Mouse (Mus musculus): ENCODE results near the gene Spg20.

Spg20 gene

DNA sequence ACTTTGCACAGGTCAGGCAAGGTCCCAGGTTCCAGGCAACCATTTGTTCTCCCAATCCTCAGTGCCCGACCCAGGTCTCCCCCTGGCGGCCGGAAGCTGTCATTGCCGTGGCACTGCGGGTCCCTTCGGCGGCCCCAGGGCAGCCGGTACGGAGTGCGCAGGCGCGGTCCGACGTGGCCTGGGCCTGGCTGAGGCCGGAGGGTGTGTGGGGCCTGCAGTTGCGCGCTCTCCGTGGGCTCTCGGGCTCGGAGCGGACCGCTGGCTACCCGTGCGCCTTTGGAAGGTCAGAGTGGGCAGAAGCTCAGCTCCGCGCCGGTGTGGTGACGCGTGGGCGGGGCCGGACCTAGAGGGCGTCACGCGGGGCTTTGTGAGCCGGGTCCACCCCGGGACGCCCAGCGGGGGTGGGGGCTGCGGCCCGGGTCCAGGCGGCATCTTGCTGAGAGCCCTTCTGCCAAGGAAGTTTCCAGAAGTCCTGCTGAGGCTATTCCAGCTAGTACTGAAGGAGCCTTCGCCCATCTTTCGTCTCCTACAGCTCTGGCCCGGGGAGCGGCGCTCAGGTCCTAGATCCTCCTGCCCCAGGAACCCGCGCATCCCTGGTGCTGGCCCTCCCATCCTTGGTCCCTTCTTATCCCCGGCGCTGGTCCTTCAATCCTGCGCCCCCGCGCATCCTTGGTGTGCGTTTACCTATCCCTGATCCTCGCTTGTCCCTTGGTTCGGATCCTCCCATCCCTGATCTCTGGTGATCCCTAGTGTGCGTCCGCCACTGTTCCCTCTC lies at the start of gene Spg20:
TSS of gene Spg20 (plus strand) at position 174 of the 775 bp plus-strand sequence.
- peak; percentile 94 for DNase-seq

GRCm38 (mm10) chr3:55062653-55063052 lies 49.3 kb upstream of the Spg20 start:
- no peak for DNase-seq

- peak; percentile 86 for DNase-seq
Measured at GRCm38 (mm10) chr3:55064396-55064795, 47.5 kb upstream of the Spg20 start.

DNA sequence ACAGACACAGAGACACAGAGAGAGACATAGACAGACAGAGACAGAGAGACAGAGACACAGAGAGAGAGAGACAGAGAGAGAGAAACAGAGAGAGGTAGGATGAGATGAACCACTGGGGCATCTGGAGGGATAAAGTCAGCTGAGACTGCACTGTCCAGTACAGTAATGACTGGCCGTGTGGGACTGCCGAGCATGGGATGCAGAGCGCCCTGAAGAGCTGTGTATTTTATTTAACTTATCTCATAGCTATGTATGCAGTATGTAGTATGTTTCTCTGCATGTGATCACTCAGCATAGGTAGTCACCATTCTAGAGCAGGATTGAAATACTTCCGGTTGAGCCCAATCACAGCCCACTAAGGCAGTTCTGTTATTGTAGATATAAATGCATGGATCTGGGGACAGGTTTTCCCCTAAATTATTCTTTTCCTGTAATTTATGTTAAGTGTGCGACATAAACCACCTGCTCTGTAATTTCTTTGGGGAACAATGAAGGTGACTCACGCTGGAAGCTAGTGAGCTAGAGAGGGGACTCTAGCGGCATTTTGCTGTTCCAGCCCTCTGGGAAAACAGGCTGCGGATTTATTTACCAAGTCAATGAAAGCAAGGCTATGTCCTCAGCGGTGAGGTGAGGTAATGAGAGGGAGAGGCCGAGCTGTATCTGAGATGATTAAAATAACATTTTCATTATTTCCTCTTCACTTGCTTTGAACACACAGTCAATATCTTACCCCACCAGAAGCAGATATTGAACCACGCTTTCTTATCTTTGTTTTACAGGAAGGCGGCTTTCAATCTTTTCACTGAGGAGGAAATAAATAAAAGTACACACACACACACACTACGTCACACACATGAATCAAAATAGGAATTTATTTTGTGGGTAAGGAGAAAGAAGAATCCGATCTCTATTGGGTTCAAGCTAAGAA lies 45.9 kb upstream of the Spg20 start:
- no peak for DNase-seq

- no peak for DNase-seq
Measured at GRCm38 (mm10) chr3:55066666-55067023, 45.3 kb upstream of the Spg20 start.

DNA sequence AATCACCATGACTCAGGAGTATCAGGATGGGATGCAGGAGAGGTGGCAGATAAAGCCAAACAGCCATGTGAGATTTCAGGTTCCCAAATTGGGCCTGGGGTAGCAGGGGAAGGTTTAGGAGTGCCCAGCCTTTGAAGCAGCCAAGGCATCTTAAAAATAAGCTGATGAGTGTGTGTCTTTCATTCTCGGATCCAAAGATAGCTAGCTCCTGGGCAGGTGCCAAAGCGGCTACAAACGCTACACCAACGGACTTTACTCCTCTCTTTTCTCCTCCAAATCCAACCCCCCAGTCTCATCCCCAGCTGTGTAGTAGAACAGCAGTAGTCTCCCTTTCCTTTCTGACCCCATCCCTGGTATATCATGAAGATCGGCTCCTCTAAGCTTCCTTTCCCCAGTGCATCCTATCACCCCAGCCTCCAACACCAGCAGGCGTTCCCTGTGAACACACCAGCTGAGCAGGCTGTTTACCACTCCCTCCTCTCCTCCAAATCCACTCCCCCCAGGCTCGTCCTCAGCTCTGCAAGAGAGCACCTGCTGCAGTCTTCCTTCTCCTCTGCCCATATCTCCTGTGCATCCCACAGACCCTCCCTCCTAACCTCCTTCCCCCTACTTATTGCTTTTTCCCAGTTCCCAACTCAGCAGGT lies 44.0 kb upstream of the Spg20 start:
- no peak for DNase-seq

- DNase-seq: no peak
Measured at GRCm38 (mm10) chr3:55074576-55075293, 37.2 kb upstream of the Spg20 start.

DNA sequence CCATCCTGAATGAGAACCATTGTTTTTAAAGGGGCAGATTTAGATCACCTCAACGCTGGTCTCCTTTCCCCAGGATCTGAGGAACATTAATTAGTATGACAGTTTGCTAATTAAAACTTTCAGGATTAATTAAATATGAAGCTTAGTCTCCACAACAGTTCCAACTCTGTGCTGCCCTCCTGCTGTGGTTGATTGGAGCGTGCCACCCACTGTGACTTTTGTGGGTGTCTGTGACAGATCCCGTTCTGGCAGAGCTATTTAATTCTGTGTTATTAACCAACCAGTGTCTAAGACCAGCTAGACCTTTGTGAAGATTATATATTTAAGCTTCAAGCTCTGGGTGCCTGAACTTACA lies 36.6 kb upstream of the Spg20 start:
- no peak for DNase-seq

DNA sequence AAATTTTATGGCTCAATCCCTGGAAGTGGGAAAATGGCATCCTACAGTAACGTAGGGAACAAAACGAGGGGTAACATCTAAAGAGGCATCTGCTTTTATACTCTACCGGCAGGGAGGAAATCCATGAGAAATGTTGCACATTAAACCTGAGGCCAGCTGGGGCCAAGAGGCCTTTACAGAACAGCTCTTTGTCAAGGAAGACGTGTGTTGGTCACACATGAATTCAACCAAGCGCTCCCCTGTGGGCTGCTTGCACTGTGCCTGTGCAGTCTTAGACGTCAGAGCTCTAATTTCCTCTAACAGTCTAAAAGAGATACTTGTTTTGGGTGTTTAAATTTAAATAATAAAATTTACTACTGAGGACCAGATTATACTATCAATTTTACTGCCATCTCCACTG lies 33.7 kb upstream of the Spg20 start:
- peak; percentile 54 for DNase-seq

- DNase-seq: no peak
Measured at GRCm38 (mm10) chr3:55079619-55080018, 32.3 kb upstream of the Spg20 start.

DNA sequence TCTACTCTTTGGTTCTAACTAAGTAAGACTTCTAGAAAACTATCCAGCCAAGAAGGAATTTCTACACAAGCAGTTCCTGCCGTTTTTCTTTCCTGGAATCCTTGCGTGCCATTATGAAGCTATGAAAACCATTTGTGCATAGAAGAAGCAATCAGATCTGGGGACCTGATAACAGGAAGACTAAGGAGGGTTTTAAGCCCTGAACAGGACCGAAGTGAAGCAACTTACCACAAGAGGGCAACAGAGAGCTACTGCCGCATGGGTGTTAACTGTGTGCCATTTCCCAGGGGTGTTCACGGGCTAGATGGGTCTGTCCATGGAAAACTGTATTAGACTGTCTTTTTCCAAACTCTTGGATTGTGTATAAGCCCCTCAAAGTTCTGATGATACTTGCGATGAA lies 31.9 kb upstream of the Spg20 start:
- DNase-seq: peak; percentile 88

- no peak for DNase-seq
Measured at GRCm38 (mm10) chr3:55084781-55085180, 27.1 kb upstream of the Spg20 start.

DNA sequence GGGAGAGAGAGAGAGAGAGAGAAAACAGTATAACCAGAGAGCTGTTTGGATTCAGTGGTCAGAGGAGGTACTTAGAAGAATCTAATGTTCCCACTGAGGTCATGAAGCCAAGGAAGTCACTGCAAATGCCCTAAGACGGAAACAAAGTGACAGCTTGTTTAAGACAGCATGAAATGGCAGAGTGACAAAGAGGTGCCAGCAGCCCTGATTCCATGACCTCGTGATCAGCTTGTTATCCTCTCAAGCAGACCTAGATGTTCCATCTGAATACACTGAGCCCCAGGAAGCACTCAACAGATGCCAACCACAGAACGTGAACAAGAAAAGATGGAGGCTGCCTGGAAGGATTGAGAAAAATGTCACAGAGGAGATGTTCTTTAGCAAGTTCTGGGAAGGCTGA lies 26.2 kb upstream of the Spg20 start:
- no peak for DNase-seq

DNA sequence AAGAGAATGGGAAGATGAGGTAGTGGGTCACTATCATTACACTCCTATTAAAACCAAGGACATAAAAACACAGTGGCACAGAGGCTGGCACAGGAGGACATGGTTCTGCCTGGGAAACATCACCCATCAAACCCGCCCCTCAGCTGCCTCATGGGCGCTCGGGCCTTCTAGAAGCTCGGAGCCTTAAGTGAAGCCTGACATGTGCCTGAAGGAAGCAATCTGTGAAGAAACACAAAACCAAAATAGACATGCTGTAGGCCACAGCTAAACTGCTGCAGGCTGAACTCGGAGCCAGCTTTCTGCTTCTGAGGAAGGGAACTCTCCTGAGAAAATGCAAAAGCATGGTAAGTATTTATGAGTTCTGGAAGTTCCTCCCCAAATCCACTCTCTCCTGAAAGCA lies 25.0 kb upstream of the Spg20 start:
- DNase-seq: no peak

DNA sequence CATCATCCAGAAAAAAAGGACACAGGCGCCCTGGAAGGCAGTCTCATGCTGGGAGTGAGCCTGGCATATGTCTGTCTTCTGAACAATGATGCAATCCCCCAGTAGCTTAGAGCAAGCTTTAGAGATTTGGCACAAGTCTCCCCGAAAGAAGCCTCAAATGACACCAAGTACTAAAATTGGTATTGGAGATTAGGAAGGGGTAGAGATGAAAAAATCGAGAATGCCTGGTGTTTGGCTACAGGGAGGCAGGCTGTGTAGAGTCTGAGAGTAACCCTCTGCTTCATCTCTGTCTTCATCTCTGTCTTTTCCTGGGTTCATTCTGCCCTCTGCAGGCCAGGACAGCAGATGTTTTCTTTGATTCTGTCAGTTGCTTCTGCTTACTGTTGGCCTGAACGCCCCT lies 24.5 kb upstream of the Spg20 start:
- no peak for DNase-seq

- no peak for DNase-seq
Measured at GRCm38 (mm10) chr3:55088359-55088758, 23.5 kb upstream of the Spg20 start.

- DNase-seq: no peak
Measured at GRCm38 (mm10) chr3:55088843-55089242, 23.1 kb upstream of the Spg20 start.

DNA sequence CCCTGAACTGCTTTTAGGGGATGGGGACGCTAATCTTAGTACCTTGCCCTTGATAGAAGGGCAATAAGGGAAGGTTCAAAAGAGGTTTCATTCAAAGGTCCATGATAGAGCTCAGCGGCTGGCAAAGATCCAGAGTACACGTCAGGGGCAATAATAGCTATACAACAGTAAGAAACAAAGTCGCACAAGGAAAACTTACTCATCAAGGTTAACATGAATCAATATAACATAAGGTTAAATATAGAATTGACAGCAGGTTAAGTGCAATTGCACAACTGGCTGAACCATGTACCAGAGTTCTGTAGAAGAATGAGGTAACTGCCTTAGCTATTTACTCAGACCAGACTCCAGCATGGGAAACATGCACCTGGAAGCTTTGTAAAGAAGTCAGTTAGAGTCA lies 22.6 kb upstream of the Spg20 start:
- no peak for DNase-seq

DNA sequence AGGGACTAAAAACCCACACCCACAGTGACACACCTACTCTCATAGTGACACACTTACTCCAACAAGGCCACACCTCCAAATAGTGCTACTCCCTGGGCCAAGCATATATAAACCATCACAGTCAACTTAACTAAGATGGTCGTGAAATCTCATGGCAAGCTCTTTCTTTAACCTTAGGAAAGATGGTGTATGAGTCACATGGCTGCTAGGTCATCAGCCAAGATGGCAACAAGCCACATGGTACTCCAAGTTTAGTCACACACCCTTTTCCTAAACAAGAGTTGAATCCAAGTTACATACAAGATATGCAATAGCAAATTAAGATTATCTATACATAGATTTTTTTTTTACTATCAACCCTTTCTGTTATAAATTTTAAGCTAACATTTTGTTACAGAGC lies 18.7 kb upstream of the Spg20 start:
- no peak for DNase-seq

DNA sequence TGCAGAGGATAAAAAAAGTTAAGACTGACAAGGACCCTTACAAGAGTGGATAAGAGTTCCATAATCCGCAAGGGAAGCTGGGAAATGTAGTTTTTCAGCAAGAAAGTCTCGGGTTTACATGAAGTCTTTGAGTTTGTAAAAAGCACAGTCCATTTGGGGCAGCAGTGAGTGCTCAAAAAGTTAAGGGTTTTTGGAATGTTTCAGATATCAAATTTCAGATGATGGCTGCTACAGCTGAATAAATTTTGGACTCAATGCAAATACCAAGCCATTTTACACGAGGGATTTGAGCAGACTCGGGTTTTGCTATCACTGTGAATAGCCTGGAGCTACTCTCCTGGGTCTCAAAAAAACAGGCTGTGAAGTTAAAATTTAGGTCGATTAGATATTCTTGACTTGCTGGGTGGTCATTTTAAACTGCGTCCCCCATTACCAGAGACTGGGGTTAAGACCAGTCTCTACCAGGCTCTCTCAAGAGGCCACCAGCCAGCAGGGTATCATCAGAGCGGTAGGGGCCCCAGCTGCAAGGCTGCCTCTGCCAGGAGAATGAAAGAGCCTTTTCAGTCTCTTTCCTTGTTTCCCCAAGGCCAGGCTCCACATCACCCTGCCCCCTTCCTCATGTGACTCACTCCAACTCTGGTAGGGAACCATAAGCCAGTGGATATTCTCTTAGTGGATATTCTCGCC lies 15.8 kb upstream of the Spg20 start:
- peak; percentile 67 for DNase-seq

DNA sequence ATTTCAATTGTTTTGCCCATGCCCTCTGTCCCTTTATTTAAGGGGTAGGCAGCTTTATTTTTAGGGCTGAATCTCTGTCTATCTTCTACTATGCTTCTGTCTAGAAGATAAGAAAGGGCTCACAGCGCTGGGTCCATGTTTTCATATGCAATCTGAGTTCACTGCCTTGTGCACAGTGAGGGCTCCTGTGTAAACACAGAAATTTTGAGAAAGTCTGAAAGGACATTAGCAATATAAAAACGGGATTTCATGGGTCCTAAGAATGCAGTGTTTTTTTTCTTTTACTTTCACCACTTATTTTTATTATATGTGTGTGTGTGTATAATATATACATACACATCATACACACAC lies 15.3 kb upstream of the Spg20 start:
- no peak for DNase-seq

DNA sequence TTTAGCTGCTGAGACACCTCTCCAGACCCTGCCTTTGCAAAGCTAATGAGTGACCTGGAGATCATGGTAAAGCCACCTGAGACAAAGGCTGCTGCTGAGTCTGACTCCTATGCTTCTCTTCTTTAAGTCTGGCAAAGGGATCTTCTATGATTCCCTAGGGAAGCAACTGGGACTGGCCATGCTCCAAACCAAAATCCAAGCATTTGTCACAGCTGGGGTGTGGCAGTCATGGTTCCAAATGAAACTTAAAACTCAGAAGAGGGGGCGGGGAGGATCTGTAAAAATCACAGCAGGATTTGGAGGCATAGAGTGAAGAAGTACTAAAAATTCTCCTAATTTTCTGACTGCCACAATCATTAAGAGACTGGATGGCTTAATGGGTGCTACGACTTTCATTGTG lies 14.7 kb upstream of the Spg20 start:
- DNase-seq: no peak

DNA sequence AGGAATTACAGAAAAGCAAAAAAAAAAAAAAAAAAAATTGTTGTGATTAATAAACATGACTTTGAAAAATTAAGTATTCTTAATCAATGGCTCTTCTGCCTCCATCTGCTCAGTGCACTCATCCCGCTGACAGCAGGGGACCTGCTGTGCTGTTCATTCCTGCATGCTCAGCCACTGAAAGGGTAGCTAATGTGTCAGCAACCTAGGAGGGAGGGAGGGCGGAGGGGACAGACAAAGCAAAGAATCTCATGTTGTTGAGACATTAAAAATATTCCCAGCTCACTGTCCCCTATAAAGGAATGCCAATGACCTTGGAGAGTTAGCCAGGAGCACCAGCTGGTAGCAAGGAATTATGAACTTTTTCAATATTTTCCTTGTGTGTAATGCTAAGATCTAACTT lies 13.9 kb upstream of the Spg20 start:
- DNase-seq: peak; percentile 32
